Mouse (Mus musculus) left cerebral cortex, postnatal 25 days (tissue): ENCODE data around the gene Notch3. TPM values are rescaled to one million over a fixed set of nuclear protein-coding genes. Genes with fewer than 3 reads are reported as not detected.
"Not testable (repeated sequence)": the region's sequence is repeated elsewhere in the genome, so short reads cannot be mapped to it uniquely, and the experiment has no call there.

ENCODE experiments used
- DNase-seq, 2 experiments: peaks; one replicate each; pipeline ENCODE4 v3.0.0; 2022; ENCODE audit warnings: low spot score in 2 of 2, mixed read lengths in 1 of 2
- intact Hi-C: fragments of 180-260 bp; cut with DNase I; formaldehyde crosslinking; loops from one replicate; pipeline ENCODE4 v1.15.1; 2025
- total RNA-seq, 2 experiments: library from RNA; stranded (reverse); gene quantifications; 2 replicates each; pipeline ENCODE4 v1.2.3; 2021

Gene Notch3
- total RNA-seq: 10 to 100 TPM in 1 of 2 experiments, 1 to 10 TPM in 1; 7.5 to 10.0 TPM

DNA sequence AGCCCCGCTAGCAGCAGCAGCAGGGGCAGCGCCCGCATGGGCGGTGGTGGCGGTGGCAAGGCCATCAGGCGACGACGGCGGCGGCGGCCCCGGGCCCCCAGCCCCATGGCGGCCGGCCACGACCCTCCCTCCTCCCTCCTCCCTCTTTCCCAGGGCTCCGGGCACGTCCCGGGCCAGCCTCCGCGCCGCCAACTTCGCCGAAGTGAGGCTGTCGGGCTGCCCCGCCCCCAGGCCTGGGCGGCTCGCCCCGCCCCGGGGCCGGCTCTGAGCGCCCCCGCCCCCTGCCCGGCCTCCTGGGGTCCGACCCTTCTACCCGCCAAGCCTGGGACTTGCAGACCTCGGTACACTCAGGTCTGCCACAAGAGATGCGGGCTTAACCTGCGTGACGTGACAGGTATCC lies at the start of gene Notch3:
Gene Notch3 (minus strand): TSS at position 166 of the 400 bp plus-strand sequence.
- no peak for DNase-seq
- intact Hi-C loops: no loop called here

DNA sequence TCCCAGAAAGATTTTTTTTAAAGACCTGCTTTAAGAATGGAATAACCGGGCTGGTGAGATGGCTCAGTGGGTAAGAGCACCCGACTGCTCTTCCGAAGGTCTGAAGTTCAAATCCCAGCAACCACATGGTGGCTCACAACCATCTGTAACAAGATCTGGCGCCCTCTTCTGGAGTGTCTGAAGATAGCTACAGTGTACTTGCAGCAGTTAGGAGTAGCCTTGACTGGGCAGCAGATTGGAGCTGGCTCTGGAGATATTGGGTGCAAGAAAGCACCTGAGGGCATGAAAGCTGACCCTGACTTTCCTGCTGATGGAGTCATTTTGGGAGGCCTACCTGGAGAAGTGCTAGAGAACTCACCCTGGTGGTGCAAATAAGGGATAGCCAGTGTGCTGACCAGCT lies 48.9 kb upstream of the Notch3 start:
- DNase-seq, intact Hi-C loops: not testable (repeated sequence)

DNA sequence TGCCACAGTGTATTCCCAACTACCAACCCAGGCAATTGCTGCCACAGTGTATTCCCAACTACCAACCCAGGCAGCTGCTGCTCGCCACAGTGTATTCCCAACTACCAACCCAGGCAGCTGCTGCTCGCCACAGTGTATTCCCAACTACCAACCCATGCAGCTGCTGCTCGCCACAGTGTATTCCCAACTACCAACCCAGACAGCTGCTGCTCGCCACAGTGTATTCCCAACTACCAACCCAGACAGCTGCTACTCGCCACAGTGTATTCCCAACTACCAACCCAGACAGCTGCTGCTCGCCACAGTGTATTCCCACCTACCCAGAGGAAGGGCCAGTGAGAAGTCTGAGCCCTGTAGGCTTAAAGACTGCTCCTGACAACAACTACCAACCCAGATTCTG lies 44.9 kb upstream of the Notch3 start:
- intact Hi-C loops, DNase-seq: not testable (repeated sequence)

DNA sequence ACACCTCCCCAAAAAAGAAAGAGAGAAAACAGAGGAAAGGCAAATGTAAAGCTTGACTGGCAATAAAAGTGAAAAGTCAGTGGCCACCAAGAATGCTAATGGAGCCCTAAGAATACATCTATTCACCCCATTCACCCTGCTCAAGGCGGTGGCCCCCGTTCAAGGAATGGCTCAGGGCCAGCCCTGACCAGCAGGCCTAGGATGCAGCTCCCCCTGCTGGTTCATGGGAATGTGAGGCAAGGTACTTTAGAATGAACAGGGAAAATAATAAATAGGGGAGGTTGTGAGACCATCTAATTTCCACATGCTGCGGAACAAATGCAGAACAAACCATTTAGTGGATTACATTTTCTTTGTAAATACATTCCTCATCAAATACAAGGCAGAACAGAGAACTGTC lies 43.1 kb upstream of the Notch3 start:
- DNase-seq: peak; percentile 63 to 67
- intact Hi-C loops: loop anchor here (2.0 to 10.0 kb wide), 4 partner anchors 47 to 355 kb away; partner anchors contain the start of gene Sik1

DNA sequence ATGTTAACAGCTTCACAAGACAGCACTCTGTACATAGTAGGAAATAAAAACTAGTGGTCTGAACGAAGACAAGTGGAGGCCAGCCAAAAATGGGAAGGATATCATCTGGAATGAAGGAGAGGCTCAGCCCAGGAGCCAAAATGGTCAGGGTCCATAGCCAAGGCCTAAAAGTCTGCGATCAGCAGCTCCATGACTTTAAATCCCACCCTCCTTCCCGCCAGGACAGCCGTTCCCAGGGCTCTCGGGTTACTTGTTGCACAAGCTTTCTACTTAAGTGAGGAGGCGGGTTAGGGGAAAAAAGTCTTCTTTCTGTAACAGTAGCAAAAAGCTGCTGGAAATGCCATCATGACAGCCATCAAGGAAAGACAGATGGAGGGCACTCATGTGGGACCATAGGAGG lies 42.5 kb upstream of the Notch3 start:
- no peak for DNase-seq
- intact Hi-C loops: loop anchor here (2.0 to 10.0 kb wide), 4 partner anchors 47 to 354 kb away; partner anchors contain the start of gene Sik1

DNA sequence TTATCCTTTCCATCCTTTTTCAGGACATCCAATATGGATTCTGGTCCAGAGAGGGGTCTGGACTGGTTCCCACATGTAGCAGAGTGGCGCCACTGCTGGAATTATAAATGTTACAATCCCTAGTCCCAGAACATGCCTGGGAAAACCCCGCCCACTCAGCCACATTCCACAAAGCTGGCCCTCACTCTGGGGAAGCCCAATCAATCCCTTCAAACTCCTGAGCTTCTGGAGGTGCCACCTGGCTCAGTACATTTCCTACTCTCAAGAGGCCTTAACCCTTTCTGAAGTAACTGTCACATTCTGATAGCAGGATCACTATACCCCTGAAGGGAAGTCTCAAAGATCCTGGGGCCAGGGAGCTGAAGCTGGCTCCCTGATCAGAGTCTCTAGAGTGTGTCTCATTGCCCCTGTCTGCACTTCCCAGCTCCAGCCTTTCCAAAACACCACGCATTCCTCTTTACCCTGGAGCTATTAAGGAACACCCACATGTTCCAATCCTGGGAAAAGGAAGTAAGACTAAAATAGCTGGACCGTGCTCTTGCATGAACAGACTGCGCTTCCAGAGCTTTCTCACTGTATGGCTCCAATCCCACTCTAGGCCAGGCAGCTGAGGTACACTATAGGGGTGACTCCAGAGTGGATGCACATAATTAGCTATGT lies 41.1 kb upstream of the Notch3 start:
- intact Hi-C loops: loop anchor here (2.0 to 10.0 kb wide), 4 partner anchors 45 to 353 kb away; partner anchors contain the start of gene Sik1
- DNase-seq: peak; percentile 44 to 45

DNA sequence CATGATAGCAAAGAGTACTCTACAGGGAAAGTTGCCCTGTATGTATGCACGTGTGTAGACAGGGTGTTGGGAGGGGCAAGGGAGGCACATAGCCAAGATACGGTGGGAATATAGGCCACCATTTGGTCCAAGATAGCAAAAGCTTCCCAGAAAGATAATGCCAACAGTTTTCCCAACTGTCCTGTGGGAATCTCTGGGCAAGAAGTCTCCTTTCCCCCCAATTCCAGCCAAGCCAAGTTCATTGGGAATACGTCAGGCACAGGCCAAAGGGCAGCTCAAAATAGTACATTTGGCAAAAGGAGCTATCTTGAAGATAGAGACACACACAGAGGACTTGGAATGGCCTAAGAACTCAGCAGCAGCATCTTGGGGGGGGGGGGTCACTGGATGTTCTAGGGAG lies 38.7 kb upstream of the Notch3 start:
- no peak for DNase-seq
- intact Hi-C loops: loop anchor here (5.0 to 10.0 kb wide), 3 partner anchors 43 to 351 kb away; partner anchors contain the start of gene Sik1

DNA sequence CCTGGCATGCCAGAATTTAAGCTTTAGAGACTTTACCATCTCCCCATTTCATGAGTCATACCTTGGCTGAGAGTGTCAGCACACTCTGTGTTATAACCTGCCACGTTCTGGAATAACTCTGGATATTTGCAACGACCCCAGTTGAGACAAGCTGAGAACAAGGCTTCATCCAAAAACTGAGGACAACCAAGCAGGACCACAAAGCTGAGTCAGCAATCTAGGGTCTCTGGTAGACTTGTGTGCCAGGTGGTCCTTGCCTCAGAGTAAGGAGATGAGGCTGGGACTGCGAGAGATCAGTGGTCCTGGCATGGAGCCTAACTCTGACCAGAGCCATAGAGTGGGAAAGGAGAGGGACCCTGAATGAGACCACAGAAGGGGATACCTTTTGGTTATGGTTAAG lies 36.3 kb upstream of the Notch3 start:
- no peak for DNase-seq
- intact Hi-C loops: loop anchor here (10.0 kb wide), 1 partner anchor 348 kb away; the partner anchor contains the start of gene Sik1

DNA sequence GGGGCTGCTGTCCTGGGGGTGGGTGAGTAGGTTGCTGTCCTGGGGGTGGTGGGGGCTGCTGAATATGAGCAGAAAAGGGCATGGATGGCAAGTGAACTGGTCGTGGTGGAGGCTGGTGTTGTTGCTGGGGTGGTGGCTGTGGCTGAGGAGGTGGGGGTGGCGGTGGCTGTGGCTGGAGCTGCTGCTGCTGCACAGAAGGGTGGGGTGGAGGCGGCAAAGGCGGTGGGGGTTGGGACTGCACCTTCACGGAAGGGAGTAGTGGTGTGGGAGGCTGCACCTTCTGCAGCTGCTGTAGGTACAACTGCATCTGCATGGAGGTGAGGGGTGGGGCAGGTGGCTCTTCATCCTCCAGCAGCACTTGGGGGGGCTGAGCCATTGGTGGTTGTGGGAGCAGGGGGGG lies 34.4 kb upstream of the Notch3 start:
- intact Hi-C loops: loop anchor here (10.0 kb wide), 1 partner anchor 346 kb away; the partner anchor contains the start of gene Sik1
- DNase-seq: no peak

DNA sequence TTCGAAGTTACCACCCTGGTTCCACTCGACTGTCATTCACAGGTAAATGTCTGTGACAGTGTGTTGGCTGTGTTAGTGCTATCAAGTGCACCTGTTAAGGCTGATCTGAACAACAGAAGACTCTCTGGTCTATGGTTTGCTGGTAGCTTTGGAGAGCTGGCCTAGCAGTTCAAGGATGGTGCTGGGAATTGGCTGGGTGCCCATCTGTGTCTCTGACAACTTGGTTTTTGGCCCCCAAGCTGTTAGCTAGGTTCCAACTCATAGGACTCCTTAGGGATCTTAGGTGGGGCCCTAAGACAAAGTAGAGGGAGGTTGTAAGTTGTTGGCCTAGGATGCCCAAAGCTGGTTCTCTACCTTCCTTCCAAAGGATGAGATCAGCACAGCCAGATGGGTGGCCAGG lies 33.1 kb upstream of the Notch3 start:
- intact Hi-C loops: loop anchor here (10.0 kb wide), 1 partner anchor 345 kb away; the partner anchor contains the start of gene Sik1
- DNase-seq: no peak

DNA sequence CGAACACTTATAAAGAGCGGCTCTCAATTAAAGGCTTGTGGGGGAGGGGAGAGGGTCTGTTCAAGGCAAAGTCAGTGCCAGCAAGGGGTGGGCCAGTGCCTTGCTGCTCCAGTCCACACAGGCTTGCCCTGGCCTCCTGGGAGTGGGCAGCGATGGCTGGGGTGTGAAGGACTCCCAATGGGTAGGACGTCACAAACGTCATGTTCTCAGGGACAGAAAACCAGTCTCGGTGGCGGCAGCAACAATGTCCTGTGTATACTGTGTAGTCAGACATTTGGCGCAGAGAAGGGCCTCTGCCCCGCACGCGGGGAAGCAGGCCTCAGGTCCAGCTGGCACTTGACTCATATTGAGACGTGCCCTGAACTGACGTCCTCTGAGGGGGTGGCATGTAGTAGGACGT lies 30.5 kb upstream of the Notch3 start:
- intact Hi-C loops: no loop called here
- DNase-seq: no peak

DNA sequence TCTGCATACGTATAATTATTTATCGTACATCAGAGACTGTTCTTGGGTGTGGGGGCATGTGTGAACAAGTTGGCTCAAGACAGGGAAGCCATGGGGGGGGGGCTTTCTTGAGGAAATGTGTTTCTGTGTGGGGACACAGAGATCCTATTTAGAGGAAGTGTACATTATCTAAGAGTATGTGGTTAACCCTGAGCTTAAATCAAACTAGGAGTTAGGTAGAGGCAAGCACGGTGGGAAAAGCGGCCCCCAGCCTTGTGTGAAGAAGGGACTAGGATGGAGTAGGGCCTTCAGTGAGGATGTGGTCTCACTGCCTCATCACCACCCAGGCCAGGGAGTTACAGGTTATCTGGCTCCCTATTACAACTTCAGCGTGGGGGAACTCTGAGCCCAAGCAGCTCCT lies 29.1 kb upstream of the Notch3 start:
- intact Hi-C loops: no loop called here
- DNase-seq: no peak

DNA sequence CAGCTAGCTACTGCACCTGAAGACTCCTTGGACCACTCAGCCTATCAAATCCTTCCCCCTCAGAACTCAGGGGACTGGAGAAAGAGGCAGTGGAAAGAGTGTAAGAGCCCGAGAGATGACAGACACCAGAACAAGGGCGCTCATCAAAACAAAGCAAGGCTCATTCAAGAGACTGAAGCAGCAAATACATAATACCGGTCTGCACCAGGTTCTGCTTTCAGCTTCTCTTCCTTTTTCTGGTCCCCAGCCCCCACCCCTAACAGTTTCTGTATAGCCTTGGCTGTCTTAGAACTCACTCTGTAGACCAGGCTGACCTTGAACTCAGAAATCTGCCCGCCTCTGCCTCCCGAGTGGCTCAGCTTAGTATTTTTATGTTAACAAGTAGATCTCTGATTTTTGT lies 26.4 kb upstream of the Notch3 start:
- intact Hi-C loops: no loop called here
- DNase-seq: no peak

DNA sequence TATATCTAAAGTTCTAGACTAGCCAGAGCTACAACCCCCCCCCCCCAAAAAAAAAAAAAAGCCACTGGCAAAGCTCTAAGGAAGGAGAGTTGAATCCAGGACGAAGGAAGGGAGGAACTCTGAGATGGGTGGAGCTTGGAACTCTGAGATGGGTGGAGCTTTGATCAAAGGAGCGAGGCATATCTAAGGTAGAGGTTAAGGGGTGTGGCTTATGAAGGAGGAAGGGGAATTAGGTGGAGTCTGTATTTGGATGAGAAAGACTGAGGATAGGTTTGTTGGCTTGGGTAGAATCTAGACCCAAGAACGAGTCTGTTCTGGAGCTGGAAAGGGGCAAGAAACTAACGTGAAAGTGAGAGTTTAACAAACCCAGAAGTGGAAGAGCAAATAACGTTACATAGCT lies 23.2 kb upstream of the Notch3 start:
- intact Hi-C loops: no loop called here
- no peak for DNase-seq

DNA sequence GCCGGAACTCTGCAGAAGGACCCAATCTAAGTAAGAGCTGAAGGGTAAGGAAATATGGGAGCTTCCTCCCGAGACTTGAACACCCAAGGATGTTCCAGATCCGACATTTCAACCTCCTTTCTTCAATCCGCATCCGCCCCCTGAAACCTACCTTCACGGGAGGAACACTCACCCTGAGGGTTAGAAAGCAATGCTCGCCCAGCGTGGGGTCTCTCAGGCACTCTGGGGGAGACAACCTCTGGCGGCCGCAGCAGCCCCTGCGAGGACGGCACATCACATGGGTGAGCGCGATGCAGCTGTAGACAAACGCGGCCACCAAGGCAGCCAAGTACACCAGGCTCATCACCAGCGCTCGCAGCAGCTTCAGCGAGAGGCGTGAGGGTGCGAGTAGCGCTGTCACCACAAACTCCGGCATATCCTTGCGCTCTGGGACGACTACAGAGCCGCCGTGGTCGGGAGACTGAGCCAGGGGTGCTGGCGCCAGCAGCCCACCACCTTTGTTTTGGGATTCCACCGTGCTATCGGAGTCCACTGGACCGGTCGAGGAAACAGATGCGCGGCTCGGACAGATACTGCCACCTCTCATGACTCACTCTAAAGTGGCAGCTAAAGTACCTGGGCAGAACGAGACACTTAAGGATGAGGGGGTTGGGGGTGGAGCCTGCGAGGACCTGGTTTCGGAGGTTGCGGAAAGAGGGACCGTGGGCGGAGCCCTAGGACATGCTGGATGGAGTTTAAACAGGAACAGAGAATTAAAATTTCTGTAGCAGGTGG lies 22.4 kb upstream of the Notch3 start, which contains the start of gene Ephx3:
Gene Ephx3 (minus strand): TSS at position 687 of the 774 bp plus-strand sequence.
- intact Hi-C loops: no loop called here
- DNase-seq: peak in 1 of 2 experiments; percentile 28

DNA sequence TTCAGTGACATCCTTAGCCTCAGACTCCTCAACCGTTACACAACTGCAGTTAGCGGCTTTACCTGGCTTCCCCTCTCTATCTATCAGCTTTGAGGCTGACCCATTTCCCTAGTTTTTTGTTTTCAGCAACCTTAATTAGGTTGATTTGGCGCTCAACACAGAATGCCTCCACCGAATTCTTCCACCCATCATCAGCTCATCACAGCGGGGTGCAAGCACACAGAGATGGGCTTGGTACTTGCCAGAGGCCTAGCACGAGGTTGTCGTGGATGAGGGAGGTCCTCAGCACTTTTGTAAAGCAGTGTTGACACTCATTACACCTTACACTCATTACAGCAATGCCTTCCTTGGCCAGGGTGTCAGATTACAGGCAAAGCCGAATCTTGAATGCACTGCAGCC lies 16.4 kb upstream of the Notch3 start:
- no peak for DNase-seq
- intact Hi-C loops: no loop called here

DNA sequence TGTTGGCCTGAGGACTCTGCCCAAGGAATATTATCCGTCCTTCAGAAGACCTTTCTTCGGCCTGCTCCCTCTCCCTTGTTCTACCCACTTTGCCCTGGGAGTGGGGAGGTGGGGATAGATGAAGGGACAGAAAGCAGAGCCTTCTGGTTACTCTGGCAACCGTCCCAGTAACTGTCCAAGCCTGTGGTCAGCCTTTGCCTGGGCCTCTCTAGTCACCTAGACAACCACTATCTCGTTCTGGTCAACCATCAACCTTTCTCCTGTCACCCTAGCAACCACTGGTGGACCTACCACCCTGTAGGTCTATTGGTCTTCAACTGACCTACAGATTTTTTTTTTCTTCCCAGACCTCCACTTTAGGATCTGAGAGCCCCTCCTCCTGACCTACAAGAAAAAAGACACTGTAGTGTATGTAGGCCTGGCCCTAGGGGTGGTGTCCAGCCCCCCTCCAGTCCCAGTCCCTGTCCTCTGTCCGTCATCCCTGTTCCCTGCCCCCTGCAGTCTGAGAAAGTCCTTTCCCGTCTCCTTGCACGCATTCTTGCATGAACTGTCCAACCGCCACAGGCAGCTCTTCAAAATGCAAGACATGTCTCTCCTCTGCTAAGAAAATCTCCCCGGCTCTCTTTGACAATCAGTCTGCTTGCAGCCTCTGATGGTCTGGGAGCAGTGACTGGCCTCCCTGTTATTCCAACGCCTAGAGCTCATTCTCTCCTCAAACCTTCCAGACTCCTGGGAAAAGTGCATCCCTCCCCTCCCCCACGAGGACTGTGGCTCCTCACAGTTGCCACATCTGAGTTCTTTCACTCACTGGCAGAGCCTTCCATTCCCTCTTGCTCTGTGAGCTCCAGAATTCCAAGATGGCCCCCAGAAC lies 13.2 kb upstream of the Notch3 start:
- no peak for DNase-seq
- intact Hi-C loops: no loop called here

DNA sequence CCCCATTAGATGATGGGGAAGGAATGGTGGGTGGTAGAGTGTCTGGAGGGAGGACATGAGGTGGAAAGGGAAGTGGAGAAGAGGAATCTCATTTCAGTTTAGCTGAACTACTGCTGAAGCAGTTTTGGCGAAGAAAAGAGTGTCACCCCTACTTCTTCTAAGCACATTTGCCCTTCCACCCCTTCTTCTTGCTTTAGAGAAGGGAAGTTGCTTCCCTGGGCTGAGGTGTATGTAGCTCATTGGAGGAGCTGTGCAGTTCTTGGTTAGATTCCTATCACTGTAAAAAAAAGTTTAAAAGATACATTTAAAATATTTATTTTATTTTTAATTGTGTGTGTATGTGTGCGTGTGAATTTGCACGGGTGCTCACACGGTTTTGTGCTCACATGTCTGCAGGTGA lies 10.3 kb upstream of the Notch3 start:
- intact Hi-C loops: no loop called here
- no peak for DNase-seq

DNA sequence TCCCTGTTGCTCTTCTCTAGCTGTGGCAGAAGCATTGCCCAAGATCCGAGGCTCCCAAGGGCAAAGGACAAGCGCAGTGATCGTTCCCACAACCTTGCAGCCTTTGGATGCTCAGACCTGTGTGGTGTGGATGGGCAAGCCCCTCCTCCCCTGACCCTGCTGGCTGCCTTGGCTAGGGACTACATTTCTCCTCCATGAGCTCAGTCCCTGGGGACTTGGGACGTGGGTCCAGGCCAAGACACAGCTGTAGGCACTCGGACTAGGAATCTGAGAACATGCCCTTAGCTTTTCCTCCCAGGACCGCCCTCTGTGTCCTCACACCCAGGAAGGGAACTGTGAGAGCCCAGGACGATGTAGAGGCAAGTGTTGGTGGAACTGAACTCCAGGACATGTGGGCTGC lies 6.5 kb upstream of the Notch3 start:
- DNase-seq: no peak
- intact Hi-C loops: no loop called here

DNA sequence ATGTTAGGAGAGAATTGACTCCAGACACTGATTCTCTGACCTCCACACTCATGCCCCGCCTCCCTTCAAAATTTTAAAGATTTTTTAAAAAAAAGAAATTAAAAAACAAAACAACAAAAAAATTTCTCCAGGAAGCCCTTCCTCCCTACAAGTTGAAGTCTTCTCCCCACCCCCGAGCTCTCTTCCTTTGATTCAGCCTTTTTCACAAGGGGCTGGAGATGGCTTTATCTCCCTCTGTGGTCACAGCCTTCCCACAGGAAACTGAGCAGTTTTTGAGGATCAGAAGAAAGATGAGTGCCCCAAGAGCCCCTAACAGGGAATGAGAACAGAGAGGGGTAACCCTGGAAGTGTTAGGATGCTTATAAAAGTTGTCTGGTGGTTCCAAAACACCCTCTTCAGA lies 5.8 kb upstream of the Notch3 start:
- intact Hi-C loops: no loop called here
- no peak for DNase-seq
